Mouse (Mus musculus): ENCODE measurements at regions not wholly inside any gene's neighbourhood (a gene's known extent, or its start where the extent isn't known, plus 50 kb on each side); places are given as distances from the start of the nearest gene placed in this dataset.
A peak's percentile ranks its signal among the peaks of the same experiment; 100 is the strongest.

DNA sequence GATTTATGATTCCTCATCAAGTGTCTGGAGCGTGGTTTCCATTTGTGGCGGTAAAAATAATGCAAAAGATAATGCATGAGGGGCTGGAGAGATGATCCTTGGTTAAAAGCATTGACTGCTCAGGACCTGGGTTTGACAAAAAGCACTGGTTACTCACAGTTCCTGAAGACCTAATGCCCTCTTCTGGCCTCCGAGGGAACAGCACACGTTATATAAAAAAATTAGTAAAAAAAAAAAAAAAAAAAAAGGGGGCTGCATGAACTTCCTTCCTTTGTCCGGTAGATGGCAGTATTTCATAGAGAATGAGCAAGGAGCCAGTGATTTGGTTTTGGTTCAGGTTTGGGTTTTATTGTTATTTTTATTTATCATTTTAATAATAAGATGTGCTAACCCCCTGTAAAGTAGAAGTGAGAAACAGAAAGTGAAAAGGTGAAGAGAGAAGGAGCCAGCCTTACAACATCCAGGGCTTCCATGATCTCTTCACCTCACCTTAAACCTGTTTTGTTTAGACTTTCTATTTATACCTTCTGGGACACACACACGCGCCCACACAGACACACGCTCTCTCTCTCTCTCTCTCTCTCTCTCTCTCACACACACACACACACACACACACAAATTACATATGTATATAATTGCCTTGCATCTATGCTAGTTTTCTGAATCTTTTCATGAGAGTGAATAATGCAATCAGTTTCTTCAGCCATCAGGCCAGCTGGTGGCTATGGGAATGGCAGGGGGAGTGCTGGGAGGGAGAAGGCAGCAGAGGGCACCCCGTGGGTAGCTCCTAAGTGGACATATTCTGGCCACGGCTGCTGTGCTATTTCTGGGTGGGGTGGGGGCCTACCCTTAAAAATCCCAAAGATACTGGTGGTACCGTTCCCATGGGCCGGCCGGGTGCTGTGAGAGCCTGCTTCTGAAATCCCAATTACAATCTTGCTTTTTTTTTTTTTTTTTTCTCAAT is 230.0 kb downstream of the Poteg start:
- peak; percentile 19 to 66 for DNase-seq (ENCODE audit: inconsistent age in 2 of 2, low spot score in 1 of 2)

DNA sequence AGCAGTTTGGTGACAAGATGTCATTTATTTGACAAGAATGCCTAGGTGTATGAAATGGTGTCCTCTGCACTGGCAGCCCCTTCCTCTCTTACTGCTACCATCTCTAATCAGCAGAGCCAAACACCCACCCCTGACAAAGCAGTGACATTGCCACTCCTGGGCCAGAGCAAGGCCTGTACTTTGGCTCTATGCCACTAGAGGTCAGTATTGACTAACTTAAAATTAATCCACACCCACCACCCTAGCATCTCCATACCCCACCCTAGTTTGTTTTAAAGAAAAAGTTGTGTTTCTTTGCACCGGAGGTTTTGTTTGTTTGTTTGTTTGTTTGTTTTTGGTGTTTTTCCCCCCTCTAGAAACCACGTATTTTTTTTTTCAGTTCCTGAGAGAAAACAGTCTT is 231.7 kb downstream of the Poteg start:
- DNase-seq (ENCODE audit: inconsistent age in 2 of 2, low spot score in 1 of 2): peak; percentile 7 to 66

DNA sequence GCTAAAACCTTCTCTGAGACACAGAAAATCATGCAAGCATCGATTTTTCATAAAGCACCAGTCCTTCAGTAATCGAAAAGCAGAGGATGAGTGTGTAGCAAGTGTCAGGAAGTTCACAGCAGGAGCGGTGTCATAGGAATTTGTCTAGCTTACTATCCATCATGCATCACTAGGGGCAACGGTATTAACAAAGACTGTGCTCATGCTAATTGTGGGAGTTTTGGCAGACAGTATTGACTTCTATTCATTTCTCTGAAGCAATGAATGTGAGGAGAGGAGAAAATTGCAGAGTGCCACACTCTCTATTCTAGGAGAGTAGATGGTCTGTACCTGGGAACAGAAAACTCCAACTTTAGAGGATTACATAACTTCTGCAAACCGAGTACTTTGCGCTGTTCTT is 274.5 kb downstream of the Poteg start:
- no peak for DNase-seq (ENCODE audit: inconsistent age in 2 of 2, low spot score in 1 of 2)

DNA sequence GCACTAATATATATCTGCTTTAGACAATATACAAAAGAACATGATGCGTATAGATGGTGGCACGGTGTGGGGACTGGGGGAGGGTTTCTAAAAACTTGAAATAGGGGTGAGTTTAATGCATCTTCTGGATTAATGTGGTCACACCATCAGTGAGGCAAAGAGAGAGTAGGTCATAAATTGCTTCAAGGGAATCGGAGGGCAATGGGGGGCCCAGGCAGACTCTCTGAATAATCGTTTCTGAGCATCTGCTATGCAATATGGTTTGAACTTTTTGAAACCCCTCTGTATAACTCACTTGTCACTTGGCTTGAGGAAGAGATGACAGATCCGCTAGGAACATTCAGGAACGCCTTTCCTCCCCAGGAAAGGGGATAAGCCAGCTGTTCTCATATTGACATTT is 322.8 kb downstream of the Poteg start:
- no peak for DNase-seq (ENCODE audit: inconsistent age in 2 of 2, low spot score in 1 of 2)

DNA sequence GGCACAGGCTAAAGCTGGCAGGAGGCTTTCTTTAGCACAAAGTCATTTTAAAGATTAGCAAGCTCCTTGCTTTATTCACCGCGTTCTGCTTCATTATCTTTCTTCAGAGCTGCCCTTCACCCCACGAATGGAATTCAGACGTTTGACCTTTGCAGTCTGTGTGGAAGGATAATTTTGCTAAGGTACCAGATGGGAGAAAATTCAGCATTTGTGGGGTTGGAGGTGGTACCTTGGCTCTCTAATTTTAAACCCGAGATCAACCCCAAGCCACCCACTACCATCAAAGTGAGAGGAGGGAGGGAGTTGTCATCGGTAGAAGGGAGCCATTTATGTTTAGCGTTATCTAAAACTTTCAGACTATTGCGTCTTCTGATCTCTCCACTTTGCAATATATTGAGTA is 323.3 kb downstream of the Poteg start:
- DNase-seq (ENCODE audit: inconsistent age in 2 of 2, low spot score in 1 of 2): no peak

DNA sequence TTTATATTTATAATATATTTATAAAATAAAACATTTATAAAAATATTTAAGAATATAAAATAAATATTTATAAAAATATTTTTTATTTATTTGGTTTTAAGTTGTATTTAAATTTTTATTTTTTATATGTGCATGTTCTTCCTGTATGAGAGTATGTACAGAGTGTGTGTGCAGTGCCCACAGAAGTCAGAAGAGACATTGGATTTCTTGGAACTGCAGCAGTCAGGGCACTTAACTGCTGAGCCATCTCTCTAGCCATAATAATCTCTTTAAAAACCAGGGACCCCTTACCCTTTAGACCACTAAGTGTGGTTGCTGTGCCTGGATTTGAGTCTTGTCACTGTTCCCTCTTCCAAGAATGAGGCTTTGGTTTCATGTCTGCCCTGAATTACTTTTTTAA is 323.8 kb downstream of the Poteg start:
- DNase-seq (ENCODE audit: inconsistent age in 2 of 2, low spot score in 1 of 2): no peak

DNA sequence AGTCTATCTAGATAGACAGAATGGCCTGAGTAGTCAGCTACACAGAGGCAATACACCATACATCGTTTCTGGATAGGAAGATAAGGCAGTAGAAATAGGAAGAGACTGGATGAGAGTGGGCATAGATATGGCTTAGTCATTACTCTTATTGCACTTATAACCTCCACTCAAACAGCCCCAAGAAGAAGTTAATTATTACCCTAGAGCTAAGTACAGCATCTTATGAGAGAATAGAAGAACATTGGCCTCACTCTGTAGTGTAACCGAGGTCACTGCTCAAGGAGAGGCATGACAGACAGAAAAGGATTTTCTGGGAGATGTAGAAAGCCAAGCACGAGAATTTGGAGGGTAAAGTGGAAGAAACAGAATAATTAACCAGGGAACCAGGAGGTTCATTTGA is 331.5 kb downstream of the Poteg start:
- DNase-seq (ENCODE audit: inconsistent age in 2 of 2, low spot score in 1 of 2): no peak

Data from adrenal gland, adult (tissue).